Mouse (Mus musculus): ENCODE results near the gene Krt84. TPM values are rescaled to one million over a fixed set of nuclear protein-coding genes. Genes with fewer than 3 reads are reported as not detected.
"Not testable (repeated sequence)": the region's sequence is repeated elsewhere in the genome, so short reads cannot be mapped to it uniquely, and the experiment has no call there.

The Krt84 gene
- polyA plus RNA-seq, 1 experiment from 2014 or later: not detected

GRCm38 (mm10) chr15:101517161-101517560 lies 15.5 kb downstream of the Krt84 start, which contains the start of gene Gm49425:
Gene Gm49425 (minus strand): TSS chr15:101517261.
- not testable (repeated sequence) for H3K9me3 ChIP-seq (ENCODE audit: control insufficient read depth, low read length); H3K36me3 ChIP-seq (ENCODE audit: control insufficient read depth, insufficient read depth, low read length); H3K4me2 ChIP-seq; H3K4me3 ChIP-seq (ENCODE audit: low read depth, low read length); H3K27me3 ChIP-seq (replicated peaks; ENCODE audit: control insufficient read depth, insufficient read depth, low read length); ATAC-seq (replicated peaks; ENCODE audit: low FRiP score); H3K27ac ChIP-seq (ENCODE audit: low read depth, low read length); H3K9ac ChIP-seq (ENCODE audit: low read depth, low read length); H3K4me1 ChIP-seq (replicated peaks; ENCODE audit: control insufficient read depth, insufficient read depth, low read length); DNase-seq (ENCODE audit: low spot score)
- 74% methylated on average over 2 of the region's 2 CpGs for WGBS

DNA sequence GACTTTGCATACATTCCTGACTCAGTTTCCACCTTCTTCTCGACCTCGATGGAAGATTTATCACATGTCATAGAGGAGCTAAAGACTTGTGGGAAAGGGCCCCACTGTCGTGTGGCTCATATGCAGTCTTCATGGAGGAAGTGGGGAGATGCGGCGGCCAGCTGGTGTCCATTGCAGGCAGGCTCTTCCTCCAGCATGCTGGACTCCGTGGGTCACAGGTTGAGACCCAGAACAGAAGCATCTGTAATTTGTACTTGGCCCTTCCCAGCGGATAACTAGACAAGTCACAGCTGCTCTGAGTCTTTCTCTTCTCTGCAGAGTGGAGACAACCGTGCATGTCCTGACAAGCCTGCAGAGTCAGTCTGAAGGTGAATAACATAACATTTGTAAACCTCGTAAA lies 24.4 kb downstream of the Krt84 start:
- H3K9ac ChIP-seq (ENCODE audit: low read depth, low read length): no peak overlapping the region
- H3K4me1 ChIP-seq (replicated peaks; ENCODE audit: control insufficient read depth, insufficient read depth, low read length): no peaks in the 10 kb centered on the region
- H3K4me2 ChIP-seq: no peak overlapping the region
- no peak overlapping the region for H3K27ac ChIP-seq (ENCODE audit: low read depth, low read length)
- 66% methylated on average over 9 of the region's 9 CpGs for WGBS
- H3K27me3 ChIP-seq (replicated peaks; ENCODE audit: control insufficient read depth, insufficient read depth, low read length): no peaks in the 10 kb centered on the region
- H3K36me3 ChIP-seq (ENCODE audit: control insufficient read depth, insufficient read depth, low read length): no peaks in the 10 kb centered on the region
- ATAC-seq (replicated peaks; ENCODE audit: low FRiP score) (no peak), DNase-seq (ENCODE audit: low spot score) (no peak)
- no peak overlapping the region for H3K4me3 ChIP-seq (ENCODE audit: low read depth, low read length)
- H3K9me3 ChIP-seq (ENCODE audit: control insufficient read depth, low read length): no peaks in the 10 kb centered on the region

DNA sequence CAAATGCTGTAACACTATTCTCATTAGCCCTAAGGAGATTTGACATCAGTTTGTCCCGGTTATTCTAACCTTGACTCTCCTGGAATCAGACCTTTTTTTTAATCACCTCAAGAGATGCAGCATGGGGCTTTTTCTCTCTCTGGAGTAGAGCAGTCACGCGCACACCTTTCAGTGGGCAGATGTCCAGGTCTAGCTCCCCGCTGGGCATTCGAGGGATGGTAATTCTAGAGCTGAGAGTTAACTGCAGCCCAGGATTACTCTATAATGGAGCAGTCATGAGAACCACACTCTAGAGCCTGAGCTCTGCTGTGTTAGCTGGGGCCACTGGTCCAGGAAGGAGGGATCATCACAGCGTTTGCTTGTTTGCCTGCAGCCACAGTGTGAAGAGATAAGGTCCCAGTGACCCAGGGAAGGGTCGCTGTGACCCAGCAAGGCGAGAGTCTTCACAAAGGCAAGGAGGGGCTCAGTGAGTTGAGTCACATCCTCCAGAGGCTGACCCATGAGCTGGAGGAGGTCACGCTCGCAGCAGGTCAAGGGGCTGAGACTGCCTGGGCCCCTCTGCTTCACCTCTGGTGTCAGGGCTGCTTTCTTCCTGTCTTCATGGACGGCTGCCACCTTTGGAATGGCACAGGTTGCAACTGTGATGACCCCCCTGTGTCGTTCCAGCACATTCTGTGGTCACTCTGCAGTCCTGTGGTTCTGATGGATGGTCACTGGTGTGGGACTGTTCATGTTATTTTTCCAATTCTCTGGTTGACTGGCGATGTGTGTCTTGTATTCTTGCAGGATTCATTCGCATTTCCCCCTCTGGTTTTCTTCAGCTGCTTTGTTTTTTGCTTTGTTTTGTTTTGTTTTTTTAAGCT lies 25.5 kb downstream of the Krt84 start:
- H3K9me3 ChIP-seq (ENCODE audit: control insufficient read depth, low read length): no peaks in the 10 kb centered on the region
- DNase-seq (ENCODE audit: low spot score): no peak
- no peak overlapping the region for H3K27ac ChIP-seq (ENCODE audit: low read depth, low read length)
- H3K9ac ChIP-seq (ENCODE audit: low read depth, low read length): no peak overlapping the region
- no peaks in the 10 kb centered on the region for H3K27me3 ChIP-seq (replicated peaks; ENCODE audit: control insufficient read depth, insufficient read depth, low read length)
- ATAC-seq (replicated peaks; ENCODE audit: low FRiP score): no peak
- 41% methylated on average over 14 of the region's 14 CpGs for WGBS
- no peaks in the 10 kb centered on the region for H3K36me3 ChIP-seq (ENCODE audit: control insufficient read depth, insufficient read depth, low read length)
- no peak overlapping the region for H3K4me3 ChIP-seq (ENCODE audit: low read depth, low read length)
- H3K4me1 ChIP-seq (replicated peaks; ENCODE audit: control insufficient read depth, insufficient read depth, low read length): no peaks in the 10 kb centered on the region
- no peak overlapping the region for H3K4me2 ChIP-seq

- 82% methylated on average over 2 of the region's 2 CpGs for WGBS
- no peak for ATAC-seq (replicated peaks; ENCODE audit: low FRiP score)
- Histone ChIP-seq H3K9me3 (ENCODE audit: control insufficient read depth, low read length) (no peaks in the 10 kb centered on the region), H3K4me1 (replicated peaks; ENCODE audit: control insufficient read depth, insufficient read depth, low read length) (no peaks in the 10 kb centered on the region; the same call in 1 of the 2 replicates), H3K9ac (ENCODE audit: low read depth, low read length) (no peak overlapping the region), H3K27ac (ENCODE audit: low read depth, low read length) (no peak overlapping the region), H3K27me3 (replicated peaks; ENCODE audit: control insufficient read depth, insufficient read depth, low read length) (no peaks in the 10 kb centered on the region), H3K4me2 (no peak overlapping the region), H3K36me3 (ENCODE audit: control insufficient read depth, insufficient read depth, low read length) (no peaks in the 10 kb centered on the region), H3K4me3 (ENCODE audit: low read depth, low read length) (no peak overlapping the region)
- DNase-seq (ENCODE audit: low spot score): no peak
Observed at GRCm38 (mm10) chr15:101497181-101497580, 35.4 kb downstream of the Krt84 start.

DNA sequence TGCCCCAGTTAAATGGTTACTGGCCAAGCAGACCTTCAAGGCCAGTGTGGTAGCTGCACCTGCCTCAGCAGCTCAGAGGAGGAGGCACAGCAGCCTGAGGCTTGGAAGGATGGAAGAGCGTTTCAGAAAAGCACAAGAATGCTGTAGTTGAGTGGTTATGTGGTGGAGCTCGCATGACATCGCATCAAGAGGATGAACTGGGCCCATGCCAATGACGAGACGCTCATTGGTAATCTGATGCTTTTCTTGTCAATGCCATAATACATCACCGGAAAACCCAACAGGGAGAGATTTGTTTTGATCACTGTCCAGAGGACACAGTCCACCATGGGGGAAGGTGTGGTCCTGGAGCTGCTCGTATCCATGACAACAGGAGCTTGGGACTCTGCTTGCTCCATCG lies 37.4 kb downstream of the Krt84 start:
- Histone ChIP-seq H3K4me1 (replicated peaks; ENCODE audit: control insufficient read depth, insufficient read depth, low read length) (no peaks in the 10 kb centered on the region; the same call in 1 of the 2 replicates), H3K9ac (ENCODE audit: low read depth, low read length) (no peak overlapping the region), H3K27ac (ENCODE audit: low read depth, low read length) (no peak overlapping the region), H3K36me3 (ENCODE audit: control insufficient read depth, insufficient read depth, low read length) (no peaks in the 10 kb centered on the region), H3K9me3 (ENCODE audit: control insufficient read depth, low read length) (no peaks in the 10 kb centered on the region), H3K27me3 (replicated peaks; ENCODE audit: control insufficient read depth, insufficient read depth, low read length) (no peaks in the 10 kb centered on the region), H3K4me3 (ENCODE audit: low read depth, low read length) (no peak overlapping the region), H3K4me2 (no peak overlapping the region)
- DNase-seq (ENCODE audit: low spot score): no peak
- ATAC-seq (replicated peaks; ENCODE audit: low FRiP score): no peak
- 81% methylated on average over 8 of the region's 8 CpGs for WGBS

GRCm38 (mm10) chr15:101494203-101494602 lies 38.4 kb downstream of the Krt84 start:
- no peak for ATAC-seq (replicated peaks; ENCODE audit: low FRiP score)
- no peak overlapping the region for H3K27ac ChIP-seq (ENCODE audit: low read depth, low read length)
- whole genome bisulfite sequencing: 37% methylated on average over 1 of the region's 1 CpGs
- H3K4me2 ChIP-seq: no peak overlapping the region
- no peak overlapping the region for H3K9ac ChIP-seq (ENCODE audit: low read depth, low read length)
- H3K4me3 ChIP-seq (ENCODE audit: low read depth, low read length): no peak overlapping the region
- H3K9me3 ChIP-seq (ENCODE audit: control insufficient read depth, low read length): no peaks in the 10 kb centered on the region
- no peaks in the 10 kb centered on the region for H3K36me3 ChIP-seq (ENCODE audit: control insufficient read depth, insufficient read depth, low read length)
- no peaks in the 10 kb centered on the region; the same call in 1 of the 2 replicates for H3K4me1 ChIP-seq (replicated peaks; ENCODE audit: control insufficient read depth, insufficient read depth, low read length)
- no peak for DNase-seq (ENCODE audit: low spot score)
- H3K27me3 ChIP-seq (replicated peaks; ENCODE audit: control insufficient read depth, insufficient read depth, low read length): no peaks in the 10 kb centered on the region

- no peaks in the 10 kb centered on the region for H3K9me3 ChIP-seq (ENCODE audit: control insufficient read depth, low read length)
- H3K27me3 ChIP-seq (replicated peaks; ENCODE audit: control insufficient read depth, insufficient read depth, low read length): no peaks in the 10 kb centered on the region
- no peak overlapping the region for H3K4me3 ChIP-seq (ENCODE audit: low read depth, low read length)
- no peaks in the 10 kb centered on the region for H3K36me3 ChIP-seq (ENCODE audit: control insufficient read depth, insufficient read depth, low read length)
- H3K4me2 ChIP-seq: no peak overlapping the region
- H3K9ac ChIP-seq (ENCODE audit: low read depth, low read length): no peak overlapping the region
- no peak overlapping the region for H3K27ac ChIP-seq (ENCODE audit: low read depth, low read length)
- no peaks in the 10 kb centered on the region; the same call in 1 of the 2 replicates for H3K4me1 ChIP-seq (replicated peaks; ENCODE audit: control insufficient read depth, insufficient read depth, low read length)
- 89% methylated on average over 6 of the region's 6 CpGs for WGBS
- DNase-seq (ENCODE audit: low spot score) (no peak), ATAC-seq (replicated peaks; ENCODE audit: low FRiP score) (no peak)
Observed at GRCm38 (mm10) chr15:101493713-101494112, 38.9 kb downstream of the Krt84 start.

DNA sequence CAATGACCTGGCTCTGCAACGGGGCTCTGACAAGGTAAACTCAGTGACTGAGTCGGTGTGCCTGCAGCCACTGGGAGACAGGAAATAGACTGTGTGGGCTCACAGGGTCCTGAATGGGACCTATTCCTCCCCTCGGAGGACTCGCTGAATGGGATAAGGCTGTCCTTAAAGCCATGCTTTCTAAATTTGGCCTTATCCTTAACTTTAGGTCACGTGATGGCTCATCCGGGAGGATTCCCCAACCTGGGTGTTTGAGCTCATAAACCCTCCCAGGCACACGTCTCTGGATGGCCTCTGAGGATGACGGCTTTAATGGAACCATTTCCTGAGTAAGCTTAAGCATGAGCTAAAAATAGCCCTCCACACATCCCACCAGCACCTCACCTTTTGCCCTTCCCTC lies 39.9 kb downstream of the Krt84 start:
- H3K4me3 ChIP-seq (ENCODE audit: low read depth, low read length): no peak overlapping the region
- WGBS: 52% methylated on average over 8 of the region's 8 CpGs
- no peak for ATAC-seq (replicated peaks; ENCODE audit: low FRiP score)

GRCm38 (mm10) chr15:101491431-101491830 lies 41.2 kb downstream of the Krt84 start, which contains the start of gene Krt83:
Gene Krt83 (minus strand): TSS chr15:101491512.
- H3K4me1 ChIP-seq (replicated peaks; ENCODE audit: control insufficient read depth, insufficient read depth, low read length): no peaks in the 10 kb centered on the region; the same call in 1 of the 2 replicates
- no peak within 1 kb of the TSS for H3K4me3 ChIP-seq (ENCODE audit: low read depth, low read length)
- H3K36me3 ChIP-seq (ENCODE audit: control insufficient read depth, insufficient read depth, low read length): no peaks in the 10 kb centered on the region
- WGBS: 81% methylated on average over 6 of the region's 6 CpGs
- ATAC-seq (replicated peaks; ENCODE audit: low FRiP score): no peak
- H3K9ac ChIP-seq (ENCODE audit: low read depth, low read length): no peak within 1 kb of the TSS
- H3K4me2 ChIP-seq: no peak within 1 kb of the TSS
- no peaks in the 10 kb centered on the region for H3K27me3 ChIP-seq (replicated peaks; ENCODE audit: control insufficient read depth, insufficient read depth, low read length)
- no peaks in the 10 kb centered on the region for H3K9me3 ChIP-seq (ENCODE audit: control insufficient read depth, low read length)
- DNase-seq (ENCODE audit: low spot score): no peak
- no peak within 1 kb of the TSS for H3K27ac ChIP-seq (ENCODE audit: low read depth, low read length)

More for the DNA sequence above, 39.9 kb downstream of the Krt84 start:
- Histone ChIP-seq H3K36me3 (ENCODE audit: control insufficient read depth, insufficient read depth, low read length) (no peaks in the 10 kb centered on the region), H3K27ac (ENCODE audit: low read depth, low read length) (no peak overlapping the region), H3K9me3 (ENCODE audit: control insufficient read depth, low read length) (no peaks in the 10 kb centered on the region), H3K4me1 (replicated peaks; ENCODE audit: control insufficient read depth, insufficient read depth, low read length) (no peaks in the 10 kb centered on the region; the same call in 1 of the 2 replicates), H3K27me3 (replicated peaks; ENCODE audit: control insufficient read depth, insufficient read depth, low read length) (no peaks in the 10 kb centered on the region), H3K9ac (ENCODE audit: low read depth, low read length) (no peak overlapping the region), H3K4me2 (no peak overlapping the region)
- DNase-seq (ENCODE audit: low spot score): no peak
